Mouse (Mus musculus) central nervous system, embryonic 14 days (tissue): ENCODE measurements around the gene Ing1. TPM values are rescaled to one million over a fixed set of nuclear protein-coding genes. Genes with fewer than 3 reads are reported as not detected.

Source experiments
- polyA plus RNA-seq: library from polyadenylated mRNA; depleted of rRNA; stranded (reverse); fragments of >200 nt; gene quantifications from 2 replicates; pipeline ENCODE4 v1.2.3, GENCODE M21; 2012; rRNA removed

The Ing1 gene
- polyA plus RNA-seq: 78.6 and 91.9 TPM in 2 replicates

DNA sequence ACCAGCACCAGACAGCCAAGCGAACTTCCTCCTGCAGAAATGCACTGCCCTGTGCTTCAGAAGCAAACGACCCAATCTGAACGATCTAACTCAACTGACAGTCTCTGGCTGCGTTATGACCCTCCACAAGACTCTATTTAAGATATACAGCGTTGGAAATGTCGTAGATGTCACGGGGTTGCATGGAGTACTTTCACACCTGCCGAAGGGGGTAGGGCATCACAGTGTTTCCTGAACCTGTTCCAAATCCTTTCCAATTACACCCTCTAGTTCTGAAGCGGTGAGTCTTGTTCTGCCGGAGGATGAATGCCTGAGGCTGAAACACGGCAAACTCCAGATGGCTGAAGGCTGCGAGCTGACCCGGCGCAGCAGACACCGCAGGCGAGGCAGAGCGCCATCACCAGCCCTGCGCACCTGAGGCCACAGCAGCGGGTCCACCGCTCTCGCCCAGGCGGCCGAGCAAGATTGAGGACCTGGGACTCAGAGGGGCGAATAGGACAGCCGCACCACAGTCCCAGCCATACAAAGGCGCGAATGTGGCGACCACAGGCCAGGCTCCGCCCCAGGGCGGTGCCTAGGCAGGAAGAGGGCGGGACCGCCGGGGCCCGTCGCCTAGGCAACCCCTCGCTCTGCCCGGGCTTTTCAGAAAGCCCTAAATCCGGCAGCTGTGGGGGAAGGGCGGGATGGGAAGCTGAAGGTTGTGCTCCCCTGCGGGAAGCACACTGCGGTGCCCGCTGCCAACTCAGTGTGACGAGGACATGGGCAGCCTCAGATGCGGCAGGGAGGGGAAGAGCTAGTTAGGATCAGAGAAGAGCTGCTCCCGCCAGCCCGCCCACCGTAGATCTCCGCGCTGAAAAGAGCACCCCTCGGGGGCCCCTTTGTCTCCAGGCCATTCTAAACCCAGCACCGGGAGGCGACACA is at the start of gene Ing1:
Gene Ing1 (plus strand): TSS at position 773 of the 921 bp plus-strand sequence.

GRCm38 (mm10) chr8:11550281-11550948 is 5.0 kb upstream of the Ing1 start, which contains the start of gene Cars2:
TSS of gene Cars2 (minus strand) at chr8:11550783.

Other genes starting within 250 kb of the Ing1 start
- 47.4 and 63.1 TPM in 2 replicates for gene Col4a2, start 242.8 kb upstream of the Ing1 start, polyA plus RNA-seq
- 114 and 141 TPM in 2 replicates for gene Col4a1, start 242.7 kb upstream of the Ing1 start, polyA plus RNA-seq
- 1.1 and 1.8 TPM in 2 replicates for gene Rab20, start 76.9 kb upstream of the Ing1 start, polyA plus RNA-seq
- gene Naxd, start 58.1 kb upstream of the Ing1 start, polyA plus RNA-seq: 129 and 138 TPM in 2 replicates
- gene Cars2, start 4.8 kb upstream of the Ing1 start, polyA plus RNA-seq: 53.1 and 57.7 TPM in 2 replicates
- gene Ankrd10, start 80.2 kb downstream of the Ing1 start, polyA plus RNA-seq: 166 and 179 TPM in 2 replicates
- 0.11 TPM in 1 of 2 replicates, not detected in the other for gene 1700016D06Rik, start 145.5 kb downstream of the Ing1 start, polyA plus RNA-seq
- gene Arhgef7, start 172.2 kb downstream of the Ing1 start, polyA plus RNA-seq: 86.6 and 92.3 TPM in 2 replicates